Mouse (Mus musculus): Measurements from ENCODE around the gene Mad1l1. TPM values are rescaled to one million over a fixed set of nuclear protein-coding genes. Genes with fewer than 3 reads are reported as not detected.

Gene Mad1l1
- polyA plus RNA-seq, 1 experiment from 2014 or later: 20.5 TPM

GRCm38 (mm10) chr5:140202451-140202850 is 118.9 kb downstream of the Mad1l1 start:
- Histone ChIP-seq H3K4me3 (ENCODE audit: control insufficient read depth in 1 of 2, insufficient read depth in 1 of 2, low read depth in 1 of 2, low read length in 2 of 2) (no peak overlapping the region), H3K27me3 (ENCODE audit: control insufficient read depth, insufficient read depth, low read length) (no peaks in the 10 kb centered on the region), H3K27ac (replicated peaks in 1 of 2; ENCODE audit: control insufficient read depth in 1 of 2, insufficient read depth in 1 of 2, low read depth in 2 of 2, low read length in 2 of 2) (no peak overlapping the region), H3K9ac (ENCODE audit: low read length) (no peak overlapping the region), H3K9me3 (ENCODE audit: control insufficient read depth, low read length) (no peaks in the 10 kb centered on the region), H3K4me2 (ENCODE audit: low read length) (no peak overlapping the region), H3K36me3 (ENCODE audit: control insufficient read depth, insufficient read depth, low read length) (no peaks in the 10 kb centered on the region), H3K4me1 (ENCODE audit: control insufficient read depth in 2 of 2, insufficient read depth in 2 of 2, low read length in 2 of 2) (peaks cover 3 to 7% of the 10 kb centered on the region in 2 experiments; a peak in 2 of 4 replicates)
- 77% methylated on average over 2 of the region's 2 CpGs for WGBS
- ATAC-seq (ENCODE audit: insufficient number of reproducible peaks, insufficient read depth, low FRiP score, low read depth): no peak

DNA sequence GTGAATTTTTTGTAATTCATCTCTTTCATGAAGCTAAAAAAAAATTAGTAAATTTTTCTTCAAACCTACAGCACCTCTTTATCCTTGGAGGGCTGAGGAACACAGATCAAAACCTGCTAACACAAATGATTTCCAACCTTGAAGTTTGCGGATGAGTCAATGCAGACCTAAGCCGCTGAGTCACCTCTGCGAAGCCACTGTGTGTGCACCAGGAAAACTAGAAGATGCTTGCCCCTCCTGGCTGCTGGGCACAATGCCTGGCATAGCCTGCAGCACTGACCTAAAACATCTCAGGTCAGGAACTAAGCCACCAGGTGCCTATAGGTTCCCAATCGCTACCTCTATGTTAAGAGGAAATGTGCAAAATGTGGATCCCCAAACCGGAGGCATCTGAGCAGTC is 119.8 kb downstream of the Mad1l1 start:
- no peaks in the 10 kb centered on the region for H3K27me3 ChIP-seq (ENCODE audit: control insufficient read depth, insufficient read depth, low read length)
- H3K36me3 ChIP-seq (ENCODE audit: control insufficient read depth, insufficient read depth, low read length): no peaks in the 10 kb centered on the region
- H3K4me1 ChIP-seq (ENCODE audit: control insufficient read depth in 2 of 2, insufficient read depth in 2 of 2, low read length in 2 of 2): peaks cover 0 to 3% of the 10 kb centered on the region in 2 experiments; a peak in 2 of 4 replicates
- no peak overlapping the region for H3K9ac ChIP-seq (ENCODE audit: low read length)
- 94% methylated on average over 5 of the region's 5 CpGs for WGBS
- ATAC-seq (ENCODE audit: insufficient number of reproducible peaks, insufficient read depth, low FRiP score, low read depth): no peak
- no peak overlapping the region for H3K4me3 ChIP-seq (ENCODE audit: control insufficient read depth in 1 of 2, insufficient read depth in 1 of 2, low read depth in 1 of 2, low read length in 2 of 2)
- H3K4me2 ChIP-seq (ENCODE audit: low read length): no peak overlapping the region
- H3K27ac ChIP-seq (replicated peaks in 1 of 2; ENCODE audit: control insufficient read depth in 1 of 2, insufficient read depth in 1 of 2, low read depth in 2 of 2, low read length in 2 of 2): no peak overlapping the region
- no peaks in the 10 kb centered on the region for H3K9me3 ChIP-seq (ENCODE audit: control insufficient read depth, low read length)

GRCm38 (mm10) chr5:140201109-140201508 is 120.2 kb downstream of the Mad1l1 start:
- 56% methylated on average over 1 of the region's 1 CpGs for WGBS
- Histone ChIP-seq H3K4me1 (ENCODE audit: control insufficient read depth in 2 of 2, insufficient read depth in 2 of 2, low read length in 2 of 2) (no peaks in the 10 kb centered on the region), H3K27me3 (ENCODE audit: control insufficient read depth, insufficient read depth, low read length) (no peaks in the 10 kb centered on the region), H3K9me3 (ENCODE audit: control insufficient read depth, low read length) (no peaks in the 10 kb centered on the region), H3K4me3 (ENCODE audit: control insufficient read depth in 1 of 2, insufficient read depth in 1 of 2, low read depth in 1 of 2, low read length in 2 of 2) (no peak overlapping the region), H3K9ac (ENCODE audit: low read length) (no peak overlapping the region), H3K4me2 (ENCODE audit: low read length) (no peak overlapping the region), H3K27ac (replicated peaks in 1 of 2; ENCODE audit: control insufficient read depth in 1 of 2, insufficient read depth in 1 of 2, low read depth in 2 of 2, low read length in 2 of 2) (no peak overlapping the region), H3K36me3 (ENCODE audit: control insufficient read depth, insufficient read depth, low read length) (no peaks in the 10 kb centered on the region)
- no peak for ATAC-seq (ENCODE audit: insufficient number of reproducible peaks, insufficient read depth, low FRiP score, low read depth)

- H3K4me2 ChIP-seq (ENCODE audit: low read length): no peak overlapping the region
- no peaks in the 10 kb centered on the region for H3K9me3 ChIP-seq (ENCODE audit: control insufficient read depth, low read length)
- no peak overlapping the region for H3K9ac ChIP-seq (ENCODE audit: low read length)
- peaks cover 3 to 9% of the 10 kb centered on the region in 2 experiments; a peak in 2 of 4 replicates for H3K4me1 ChIP-seq (ENCODE audit: control insufficient read depth in 2 of 2, insufficient read depth in 2 of 2, low read length in 2 of 2)
- no peak overlapping the region for H3K4me3 ChIP-seq (ENCODE audit: control insufficient read depth in 1 of 2, insufficient read depth in 1 of 2, low read depth in 1 of 2, low read length in 2 of 2)
- WGBS: 26% methylated on average over 4 of the region's 4 CpGs
- ATAC-seq (ENCODE audit: insufficient number of reproducible peaks, insufficient read depth, low FRiP score, low read depth): no peak
- no peaks in the 10 kb centered on the region for H3K27me3 ChIP-seq (ENCODE audit: control insufficient read depth, insufficient read depth, low read length)
- H3K36me3 ChIP-seq (ENCODE audit: control insufficient read depth, insufficient read depth, low read length): peaks cover 6% of the 10 kb centered on the region; the same call in 1 of the 2 replicates
- no peak overlapping the region for H3K27ac ChIP-seq (replicated peaks in 1 of 2; ENCODE audit: control insufficient read depth in 1 of 2, insufficient read depth in 1 of 2, low read depth in 2 of 2, low read length in 2 of 2)
Observed at GRCm38 (mm10) chr5:140197705-140198104, 123.6 kb downstream of the Mad1l1 start.

- Histone ChIP-seq H3K9ac (ENCODE audit: low read length) (no peak overlapping the region), H3K27me3 (ENCODE audit: control insufficient read depth, insufficient read depth, low read length) (no peaks in the 10 kb centered on the region), H3K9me3 (ENCODE audit: control insufficient read depth, low read length) (no peaks in the 10 kb centered on the region), H3K4me3 (ENCODE audit: control insufficient read depth in 1 of 2, insufficient read depth in 1 of 2, low read depth in 1 of 2, low read length in 2 of 2) (no peak overlapping the region), H3K27ac (replicated peaks in 1 of 2; ENCODE audit: control insufficient read depth in 1 of 2, insufficient read depth in 1 of 2, low read depth in 2 of 2, low read length in 2 of 2) (no peak overlapping the region), H3K4me1 (ENCODE audit: control insufficient read depth in 2 of 2, insufficient read depth in 2 of 2, low read length in 2 of 2) (peaks cover 3 to 9% of the 10 kb centered on the region in 2 experiments; a peak in 2 of 4 replicates), H3K36me3 (ENCODE audit: control insufficient read depth, insufficient read depth, low read length) (peaks cover 6% of the 10 kb centered on the region; the same call in 1 of the 2 replicates), H3K4me2 (ENCODE audit: low read length) (no peak overlapping the region)
- 93% methylated on average over 3 of the region's 3 CpGs for WGBS
- no peak for ATAC-seq (ENCODE audit: insufficient number of reproducible peaks, insufficient read depth, low FRiP score, low read depth)
Observed at GRCm38 (mm10) chr5:140196446-140196845, 124.9 kb downstream of the Mad1l1 start.

DNA sequence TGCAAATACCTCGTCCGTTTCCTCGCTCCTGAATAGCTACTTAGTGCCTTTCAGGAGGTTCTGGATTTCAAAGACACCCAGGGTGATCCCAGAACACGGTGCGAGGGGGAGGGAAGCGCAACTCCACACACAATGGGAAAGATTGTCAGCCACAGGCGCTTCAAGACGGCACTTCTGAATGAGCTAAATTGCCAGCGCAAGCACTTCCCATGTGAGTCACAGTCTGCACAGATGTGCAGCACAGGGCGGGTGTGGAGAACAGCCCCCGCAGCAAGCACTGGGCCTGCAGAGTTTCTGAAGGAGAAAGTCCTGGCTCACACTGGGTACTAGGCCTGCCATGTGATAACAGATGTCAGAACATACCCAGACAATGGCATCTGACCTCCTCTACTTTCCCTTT is 127.2 kb downstream of the Mad1l1 start:
- 68% methylated on average over 11 of the region's 11 CpGs for WGBS
- H3K9ac ChIP-seq (ENCODE audit: low read length): no peak overlapping the region
- no peak; the same call in 1 of the 2 replicates for ATAC-seq (ENCODE audit: insufficient number of reproducible peaks, insufficient read depth, low FRiP score, low read depth)
- H3K4me3 ChIP-seq (ENCODE audit: control insufficient read depth in 1 of 2, insufficient read depth in 1 of 2, low read depth in 1 of 2, low read length in 2 of 2): no peak overlapping the region
- H3K4me2 ChIP-seq (ENCODE audit: low read length): no peak overlapping the region
- H3K9me3 ChIP-seq (ENCODE audit: control insufficient read depth, low read length): no peaks in the 10 kb centered on the region
- no peak overlapping the region for H3K27ac ChIP-seq (replicated peaks in 1 of 2; ENCODE audit: control insufficient read depth in 1 of 2, insufficient read depth in 1 of 2, low read depth in 2 of 2, low read length in 2 of 2)
- peaks cover 4 to 9% of the 10 kb centered on the region in 2 experiments; a peak in 2 of 4 replicates for H3K4me1 ChIP-seq (ENCODE audit: control insufficient read depth in 2 of 2, insufficient read depth in 2 of 2, low read length in 2 of 2)
- H3K36me3 ChIP-seq (ENCODE audit: control insufficient read depth, insufficient read depth, low read length): peaks cover 6% of the 10 kb centered on the region; the same call in 1 of the 2 replicates
- H3K27me3 ChIP-seq (ENCODE audit: control insufficient read depth, insufficient read depth, low read length): no peaks in the 10 kb centered on the region

GRCm38 (mm10) chr5:140191539-140191938 is 129.8 kb downstream of the Mad1l1 start:
- ATAC-seq (ENCODE audit: insufficient number of reproducible peaks, insufficient read depth, low FRiP score, low read depth): no peak
- H3K27ac ChIP-seq (replicated peaks in 1 of 2; ENCODE audit: control insufficient read depth in 1 of 2, insufficient read depth in 1 of 2, low read depth in 2 of 2, low read length in 2 of 2): no peak overlapping the region
- no peak overlapping the region for H3K4me2 ChIP-seq (ENCODE audit: low read length)
- no peak overlapping the region for H3K9ac ChIP-seq (ENCODE audit: low read length)
- H3K4me1 ChIP-seq (ENCODE audit: control insufficient read depth in 2 of 2, insufficient read depth in 2 of 2, low read length in 2 of 2): peaks cover 4 to 9% of the 10 kb centered on the region in 2 experiments; a peak in 2 of 4 replicates
- H3K9me3 ChIP-seq (ENCODE audit: control insufficient read depth, low read length): no peaks in the 10 kb centered on the region
- H3K36me3 ChIP-seq (ENCODE audit: control insufficient read depth, insufficient read depth, low read length): peaks cover 6% of the 10 kb centered on the region; the same call in 1 of the 2 replicates
- WGBS: 77% methylated on average over 4 of the region's 4 CpGs
- no peak overlapping the region for H3K4me3 ChIP-seq (ENCODE audit: control insufficient read depth in 1 of 2, insufficient read depth in 1 of 2, low read depth in 1 of 2, low read length in 2 of 2)
- no peaks in the 10 kb centered on the region for H3K27me3 ChIP-seq (ENCODE audit: control insufficient read depth, insufficient read depth, low read length)

GRCm38 (mm10) chr5:140186351-140186750 is 135.0 kb downstream of the Mad1l1 start:
- ATAC-seq (ENCODE audit: insufficient number of reproducible peaks, insufficient read depth, low FRiP score, low read depth): no peak
- Histone ChIP-seq H3K4me3 (ENCODE audit: control insufficient read depth in 1 of 2, insufficient read depth in 1 of 2, low read depth in 1 of 2, low read length in 2 of 2) (no peak overlapping the region), H3K36me3 (ENCODE audit: control insufficient read depth, insufficient read depth, low read length) (no peaks in the 10 kb centered on the region), H3K4me2 (ENCODE audit: low read length) (no peak overlapping the region), H3K9ac (ENCODE audit: low read length) (no peak overlapping the region), H3K4me1 (ENCODE audit: control insufficient read depth in 2 of 2, insufficient read depth in 2 of 2, low read length in 2 of 2) (peaks cover 0 to 2% of the 10 kb centered on the region in 2 experiments; a peak in 1 of 4 replicates), H3K27me3 (ENCODE audit: control insufficient read depth, insufficient read depth, low read length) (no peaks in the 10 kb centered on the region), H3K9me3 (ENCODE audit: control insufficient read depth, low read length) (no peaks in the 10 kb centered on the region), H3K27ac (replicated peaks in 1 of 2; ENCODE audit: control insufficient read depth in 1 of 2, insufficient read depth in 1 of 2, low read depth in 2 of 2, low read length in 2 of 2) (no peak overlapping the region)
- 84% methylated on average over 4 of the region's 4 CpGs for WGBS
